Mouse (Mus musculus) layer of hippocampus, postnatal 10 days (tissue): Measurements from ENCODE around the gene Mknk1. TPM values are rescaled to one million over a fixed set of nuclear protein-coding genes. Genes with fewer than 3 reads are reported as not detected.

Experiments used
- DNase-seq, 2 experiments: peaks; one replicate each; pipeline ENCODE4 v3.0.0; 2021; ENCODE audit warnings: low spot score in 2 of 2
- total RNA-seq, 2 experiments: library from RNA; stranded (reverse); gene quantifications; 2 replicates each; pipeline ENCODE4 v1.2.3; 2021

The Mknk1 gene
- total RNA-seq, 2 experiments from 2014 or later, result 40.8 to 43.3 TPM

DNA sequence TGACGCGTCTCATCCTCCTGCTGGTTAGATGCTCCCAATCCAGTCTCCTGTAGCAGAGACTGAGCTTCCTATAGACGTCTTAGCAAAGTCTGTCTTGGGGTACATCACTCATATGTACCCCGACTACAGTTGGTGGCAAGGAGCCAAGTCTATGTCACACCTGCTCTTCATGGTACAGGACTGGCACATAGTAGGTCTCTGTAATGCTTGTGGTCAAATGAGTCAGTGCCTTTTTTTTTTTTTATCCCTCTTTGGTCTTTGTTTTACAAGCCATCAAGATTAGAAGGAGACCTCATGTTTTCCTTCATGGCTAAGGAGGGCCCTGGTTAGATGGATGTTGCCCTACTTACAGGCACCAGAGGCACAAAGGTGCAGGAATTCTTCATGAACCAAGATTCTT, 1.8 kb downstream of the Mknk1 start:
- no peak for DNase-seq

DNA sequence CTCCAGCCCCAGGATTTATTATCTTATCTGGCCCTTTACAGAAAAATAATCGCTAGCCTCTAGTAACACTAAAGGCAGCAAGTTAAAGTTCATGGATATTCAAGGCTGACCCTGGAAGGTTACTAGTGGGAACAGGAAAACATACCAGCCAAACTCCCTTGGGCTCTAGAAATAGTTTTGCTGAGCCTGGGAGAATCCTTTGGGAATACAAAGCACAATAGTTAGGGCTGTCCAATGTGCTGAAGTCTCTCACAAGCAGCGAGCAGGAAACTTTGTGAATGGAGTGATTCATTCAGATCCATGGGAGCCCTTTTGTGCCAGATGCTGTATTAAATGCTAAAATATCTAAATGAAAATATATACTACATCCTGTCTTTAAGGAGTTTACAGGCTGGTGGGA, 7.7 kb downstream of the Mknk1 start:
- DNase-seq, result no peak

DNA sequence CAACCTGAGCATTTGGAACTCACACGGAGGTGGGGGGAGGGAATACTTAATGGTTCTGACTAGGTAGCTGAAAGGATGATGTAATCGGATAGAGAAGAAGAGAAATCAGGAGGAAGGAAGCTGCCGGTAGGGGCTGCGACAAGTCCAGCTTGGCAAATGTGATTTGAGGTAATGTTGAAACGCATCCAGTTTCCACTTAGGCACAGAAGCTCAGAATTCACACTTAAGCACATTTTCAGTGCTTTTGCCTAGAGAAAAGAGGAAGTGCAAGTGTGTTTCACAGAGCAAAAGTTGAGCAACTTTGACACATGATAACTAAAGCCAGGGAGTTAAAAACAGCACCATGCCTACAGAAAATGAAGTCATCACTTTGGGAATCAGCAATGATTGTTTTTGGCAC, 8.4 kb downstream of the Mknk1 start:
- DNase-seq, result no peak

DNA sequence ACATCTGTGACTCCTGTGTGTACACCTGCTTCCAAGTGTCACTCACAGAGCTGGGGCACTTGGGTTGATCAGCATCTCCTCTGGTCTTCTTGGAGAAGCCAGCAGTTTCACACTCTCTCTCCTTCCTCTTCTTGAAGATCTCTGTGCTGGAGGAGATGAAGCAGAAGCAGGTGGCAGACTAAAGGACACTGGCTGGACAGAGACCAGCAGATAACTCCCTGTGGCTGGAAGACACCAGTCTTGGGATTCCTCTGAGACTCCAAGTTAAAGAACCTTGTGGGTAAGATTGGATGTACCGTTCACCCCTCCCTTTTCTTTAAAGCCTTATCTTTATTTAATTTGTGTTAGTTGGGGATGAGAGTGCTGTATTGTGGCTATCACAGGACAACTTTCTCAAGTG, 9.1 kb downstream of the Mknk1 start:
- no peak for DNase-seq

DNA sequence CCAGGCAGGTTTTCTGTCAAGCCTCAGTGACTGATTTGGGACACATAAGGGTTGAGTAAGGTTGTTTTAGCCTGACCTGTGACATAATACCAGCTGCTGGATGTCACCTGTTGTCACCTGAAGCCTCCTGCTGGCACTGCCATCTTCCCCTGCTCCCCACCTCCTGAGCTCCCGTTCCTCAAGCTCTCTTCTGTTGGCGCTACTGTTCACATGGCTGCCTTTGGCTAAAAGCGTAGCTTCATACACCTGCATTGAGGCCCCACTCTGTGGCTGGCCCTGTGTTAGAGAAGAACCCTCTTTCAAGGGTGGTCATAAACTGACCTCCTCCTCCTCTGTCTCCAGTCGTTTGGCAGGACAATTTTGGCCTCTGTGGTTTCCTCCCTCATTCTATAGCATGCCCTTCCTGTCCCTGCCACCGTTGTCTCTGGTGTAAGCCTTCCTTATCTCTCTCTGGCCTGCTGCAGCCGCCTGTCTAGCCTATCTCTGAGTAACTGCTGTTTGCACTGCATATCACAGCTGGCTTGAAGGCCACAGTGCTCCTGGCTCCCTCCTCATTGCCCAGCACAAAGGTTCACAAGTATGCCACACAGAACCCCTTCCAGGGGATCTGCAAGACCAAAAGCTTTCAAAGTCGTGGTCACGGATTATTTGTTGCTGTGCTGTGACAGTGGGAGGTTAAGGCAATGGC, 10.1 kb downstream of the Mknk1 start:
- DNase-seq, result no peak

DNA sequence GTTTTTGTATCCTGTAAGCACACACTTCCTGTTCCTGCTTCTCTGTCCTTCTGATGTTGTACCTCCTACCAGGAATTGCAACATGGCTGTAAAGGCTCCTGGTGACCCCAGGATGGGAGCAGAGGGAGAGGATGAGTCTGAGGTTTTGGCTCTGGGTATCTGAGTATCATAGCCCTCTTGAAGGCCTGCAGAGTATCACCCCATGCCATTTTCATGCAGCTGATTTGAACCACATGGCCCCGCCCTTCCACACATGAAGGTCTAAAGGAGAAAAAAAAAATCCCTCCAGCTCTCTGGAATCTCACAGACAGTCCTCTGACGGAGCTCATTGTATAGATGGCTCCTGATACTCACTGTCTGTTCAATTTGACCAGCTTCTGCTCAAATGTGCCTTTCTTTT, 11.1 kb downstream of the Mknk1 start:
- no peak for DNase-seq

DNA sequence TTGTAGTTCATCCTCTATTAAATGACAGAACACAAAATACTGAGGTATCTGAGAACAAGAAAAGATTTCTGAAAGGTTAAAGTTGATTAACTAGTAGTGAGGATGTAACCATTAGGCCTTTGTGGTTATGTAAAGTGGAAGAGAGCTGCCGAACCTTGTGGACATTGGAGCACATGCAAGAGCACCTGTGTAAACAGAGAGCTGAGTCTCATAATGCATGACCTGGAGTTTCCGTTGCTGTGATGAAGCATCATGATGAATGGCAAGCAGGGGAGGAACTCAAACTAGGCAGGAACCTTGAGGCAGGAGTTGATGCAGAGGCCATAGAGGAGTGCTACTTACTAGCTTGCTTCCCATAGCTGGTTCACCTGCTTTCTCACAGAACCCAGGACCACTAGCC, 11.6 kb downstream of the Mknk1 start:
- DNase-seq, result no peak

DNA sequence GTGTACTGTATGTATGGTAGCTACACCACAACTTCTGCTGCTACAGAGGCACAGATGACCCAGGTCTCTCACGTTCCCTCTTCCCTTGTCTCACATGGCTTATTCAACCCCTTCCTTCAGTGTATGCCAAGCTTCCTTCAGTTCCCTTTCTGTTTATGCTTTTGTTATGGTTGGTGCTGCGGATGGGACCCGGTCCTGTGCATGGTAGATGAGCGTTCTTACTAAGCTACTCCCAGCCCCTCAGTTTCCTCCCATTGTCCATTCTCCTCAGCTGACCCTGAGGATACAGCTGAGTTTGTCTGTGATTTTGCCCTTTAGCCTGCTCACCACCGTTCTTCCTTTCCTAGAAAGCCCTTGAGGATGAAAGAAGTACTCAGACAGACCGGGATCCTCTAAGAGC, 12.6 kb downstream of the Mknk1 start:
- DNase-seq, result no peak

DNA sequence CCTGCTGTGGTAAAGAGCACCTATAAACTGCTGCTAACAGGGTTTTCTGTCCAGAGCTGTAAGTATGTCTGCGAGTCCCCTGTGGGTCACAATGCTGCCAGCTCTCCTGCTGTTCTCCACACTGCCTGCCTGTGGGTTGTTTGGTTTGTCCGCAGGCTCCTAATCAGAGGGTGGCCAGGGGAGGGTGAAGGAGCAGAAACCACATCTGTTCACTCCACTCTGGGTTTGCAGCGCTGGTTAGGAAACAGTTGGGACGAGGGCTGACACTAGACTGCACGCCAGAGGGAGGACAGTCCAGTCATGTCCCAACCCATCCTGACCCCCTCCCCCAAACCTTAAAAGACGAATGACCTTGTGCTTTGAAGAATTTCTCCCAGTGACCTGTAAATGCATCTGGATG, 16.1 kb downstream of the Mknk1 start:
- DNase-seq, result no peak

DNA sequence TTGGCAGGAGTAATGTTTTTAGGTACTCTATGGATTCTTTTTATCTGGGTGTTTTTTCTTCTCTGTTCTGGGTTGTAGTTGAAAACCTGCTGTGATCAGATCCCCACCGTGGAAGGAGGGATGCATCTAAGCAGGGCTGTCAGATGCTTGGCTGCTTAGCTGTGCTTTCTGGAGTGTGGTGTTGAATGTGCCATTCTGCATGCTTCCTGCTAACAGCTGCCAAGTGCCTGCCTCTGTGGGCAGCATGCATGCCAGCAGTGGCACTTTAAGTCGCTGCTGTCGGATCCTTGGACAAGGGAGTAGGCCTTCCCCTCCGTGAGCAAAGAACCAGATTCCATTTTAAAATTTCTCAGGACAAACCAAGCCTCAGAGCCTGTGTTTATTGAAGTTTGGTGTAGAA, 16.6 kb downstream of the Mknk1 start:
- DNase-seq, result no peak

DNA sequence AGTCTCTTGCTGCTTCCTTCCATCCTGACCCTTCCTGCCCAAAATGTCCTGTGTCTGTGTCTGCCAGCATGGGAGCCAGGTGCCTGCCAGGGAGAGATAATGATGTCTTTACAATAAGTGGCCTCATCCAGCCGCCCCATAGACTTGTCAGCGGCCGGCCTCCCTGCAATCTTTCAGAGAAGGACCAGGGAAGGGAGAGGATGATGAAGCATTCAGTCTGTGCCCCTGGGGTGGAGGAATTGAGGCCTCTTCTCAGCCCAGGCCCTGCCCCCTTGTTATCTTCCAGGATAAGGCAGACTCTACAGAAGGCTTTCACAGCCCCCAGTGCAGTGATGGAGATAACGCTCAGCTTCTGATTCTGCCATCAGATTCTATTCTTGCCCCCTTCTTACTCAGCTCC, 17.3 kb downstream of the Mknk1 start:
- DNase-seq, result no peak

DNA sequence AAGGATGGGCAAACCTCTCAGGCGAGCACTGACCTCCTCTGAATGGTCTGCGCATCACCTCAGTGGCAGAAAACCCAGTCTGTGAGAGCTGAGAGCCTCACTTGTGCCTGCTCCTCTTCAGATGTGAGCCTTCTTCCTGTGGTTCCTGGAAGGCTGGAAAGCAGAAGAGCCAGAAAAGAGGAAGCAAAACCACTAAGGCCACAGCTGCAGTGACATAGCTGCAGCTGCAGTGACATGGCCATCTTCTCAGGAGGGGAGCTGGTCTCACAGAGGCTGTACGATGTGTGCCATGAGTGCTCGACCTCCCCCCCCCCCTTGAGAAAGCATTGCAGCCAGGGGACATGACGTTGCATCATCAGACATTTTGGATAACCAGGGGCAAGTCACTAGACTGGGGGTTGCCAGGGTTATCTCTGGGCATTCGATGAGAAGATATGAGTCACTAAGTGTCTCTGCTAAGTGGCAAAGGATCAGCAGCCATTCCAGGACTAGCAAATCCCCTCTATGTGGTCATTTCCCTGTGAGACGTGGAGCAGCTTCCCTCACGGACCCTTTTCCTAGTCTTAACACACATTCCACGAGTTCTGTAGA, 18.4 kb downstream of the Mknk1 start:
- DNase-seq, result no peak

DNA sequence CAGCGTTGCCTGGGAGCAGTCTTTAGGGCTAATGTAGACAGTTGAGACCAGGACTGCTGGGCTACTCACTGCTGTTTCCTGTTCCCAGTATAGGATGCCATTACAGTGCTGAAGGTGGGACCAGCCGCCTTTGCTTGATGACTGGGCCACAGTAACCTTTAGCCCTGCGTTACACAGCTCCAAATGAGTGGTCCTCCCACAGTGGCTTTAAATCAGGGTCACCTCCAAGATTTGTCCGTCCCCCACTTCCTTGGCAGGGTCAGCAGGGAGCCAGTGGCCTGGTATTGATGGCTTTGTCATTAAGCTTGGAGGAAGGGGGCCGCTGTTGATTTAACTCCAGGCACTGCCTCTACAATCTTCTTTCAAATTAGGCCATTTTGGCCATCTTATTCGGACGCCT, 24.4 kb downstream of the Mknk1 start:
- DNase-seq, result no peak

DNA sequence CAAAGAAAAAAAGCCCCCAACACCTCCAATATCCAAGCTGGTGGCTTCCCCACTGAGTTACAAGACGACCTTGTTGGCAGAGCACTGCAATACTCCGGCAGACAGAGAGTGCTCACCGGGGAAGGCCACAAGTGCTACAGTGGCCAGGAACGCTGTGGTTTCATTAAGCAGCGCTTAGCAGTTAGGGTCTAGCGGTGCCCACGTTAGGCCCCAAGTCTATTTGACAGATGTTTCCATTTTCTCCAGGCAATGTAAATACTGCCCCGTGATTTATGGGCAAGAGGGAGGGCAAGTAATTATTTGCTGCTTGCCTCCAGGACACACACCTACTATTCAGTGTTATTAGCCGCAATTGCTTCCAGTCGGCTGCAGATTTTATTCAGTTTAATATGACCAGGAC, 24.9 kb downstream of the Mknk1 start:
- no peak for DNase-seq

DNA sequence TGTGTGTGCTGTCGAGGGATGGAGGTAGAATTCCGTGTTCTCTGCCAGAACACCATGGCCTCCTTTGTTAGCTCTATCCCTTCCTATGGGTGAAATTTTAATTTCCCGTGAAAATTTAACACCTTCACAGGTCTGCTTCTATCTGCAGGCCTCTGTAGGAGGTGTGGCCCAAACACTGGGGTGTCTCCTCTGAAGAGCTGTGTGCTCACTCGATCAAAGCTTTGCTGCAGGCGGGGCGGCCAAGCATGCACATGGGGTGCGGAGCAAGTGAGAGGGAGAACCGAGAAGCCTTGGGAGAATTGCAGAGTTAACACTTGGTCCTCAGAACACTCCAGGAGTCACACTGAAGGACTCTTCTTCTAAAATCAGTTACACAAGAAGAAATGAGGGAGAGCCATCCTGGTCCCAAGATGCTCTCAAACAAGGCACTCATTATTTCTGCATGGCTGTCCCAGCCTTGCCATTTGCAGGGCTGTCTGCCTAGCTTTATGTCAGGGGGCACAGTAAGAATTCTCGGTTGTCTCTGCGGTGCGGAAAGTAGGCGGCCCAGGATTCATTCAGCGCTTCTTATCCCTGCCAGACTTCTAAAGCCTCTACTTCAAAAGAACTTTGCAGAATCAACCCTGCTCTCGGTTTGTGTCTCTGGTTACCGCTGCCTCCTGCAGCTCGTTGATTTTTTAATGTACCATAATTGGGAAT, 30.7 kb downstream of the Mknk1 start:
- no peak for DNase-seq

DNA sequence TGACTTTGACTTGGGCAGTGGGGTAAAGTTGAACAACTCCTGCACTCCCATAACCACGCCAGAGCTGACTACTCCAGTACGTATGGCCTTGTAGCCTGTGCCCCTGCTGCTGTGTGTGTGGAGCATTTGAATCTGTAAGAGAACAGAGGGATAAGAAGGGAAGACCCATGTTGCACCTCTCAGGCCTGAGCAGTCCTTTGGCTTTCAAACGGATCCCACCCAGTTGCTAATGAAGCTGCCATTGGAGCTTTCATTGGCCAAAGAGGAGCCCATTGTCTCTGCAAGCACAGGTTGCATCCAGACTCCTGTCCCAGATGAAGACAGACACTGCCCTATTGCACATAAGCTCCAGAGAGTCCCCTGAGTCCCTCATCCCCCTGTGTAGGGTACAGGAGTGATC, 34.2 kb downstream of the Mknk1 start:
- no peak for DNase-seq

DNA sequence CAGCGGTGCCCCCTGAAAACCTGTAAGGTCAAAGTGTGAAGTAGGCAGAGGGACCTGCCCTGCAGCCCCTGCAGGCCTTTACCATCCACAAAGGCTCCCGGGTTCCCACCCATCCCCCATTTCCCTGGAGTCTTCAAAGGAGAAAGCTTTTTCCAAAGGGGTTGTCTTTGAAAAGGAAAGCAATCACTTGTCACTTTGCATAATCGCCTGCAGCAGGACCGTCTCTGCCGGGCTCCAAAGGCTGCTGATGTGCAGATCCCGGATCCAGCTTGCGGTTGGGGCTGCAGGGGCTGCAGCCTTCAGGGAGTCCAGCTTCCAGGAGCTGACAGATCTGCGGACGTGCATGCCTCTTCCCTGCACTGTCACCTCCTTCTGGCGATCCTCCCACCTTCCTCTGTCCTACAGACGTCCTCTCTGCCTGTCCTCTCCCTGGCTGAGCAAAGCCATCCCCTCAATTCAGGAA, 39.2 kb downstream of the Mknk1 start:
- no peak for DNase-seq

DNA sequence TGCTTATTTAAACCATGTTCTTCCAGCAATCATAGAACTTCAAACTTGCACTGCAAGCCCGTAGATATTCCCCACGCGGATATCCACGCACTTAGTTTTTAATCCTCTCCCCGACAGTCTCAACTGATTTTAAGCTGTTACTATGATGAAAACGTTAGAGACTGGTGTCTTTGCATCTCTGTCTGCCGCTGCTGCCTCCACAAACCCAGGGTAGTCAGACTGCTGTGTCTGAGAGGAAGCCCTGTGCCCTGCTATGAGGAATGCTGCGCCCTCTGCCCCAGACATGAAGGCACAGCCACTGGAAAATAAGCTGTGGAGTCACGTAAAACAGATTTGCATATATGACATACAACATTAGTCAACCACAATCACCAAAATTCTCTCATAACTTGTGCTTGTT, 39.8 kb downstream of the Mknk1 start:
- DNase-seq, result no peak

DNA sequence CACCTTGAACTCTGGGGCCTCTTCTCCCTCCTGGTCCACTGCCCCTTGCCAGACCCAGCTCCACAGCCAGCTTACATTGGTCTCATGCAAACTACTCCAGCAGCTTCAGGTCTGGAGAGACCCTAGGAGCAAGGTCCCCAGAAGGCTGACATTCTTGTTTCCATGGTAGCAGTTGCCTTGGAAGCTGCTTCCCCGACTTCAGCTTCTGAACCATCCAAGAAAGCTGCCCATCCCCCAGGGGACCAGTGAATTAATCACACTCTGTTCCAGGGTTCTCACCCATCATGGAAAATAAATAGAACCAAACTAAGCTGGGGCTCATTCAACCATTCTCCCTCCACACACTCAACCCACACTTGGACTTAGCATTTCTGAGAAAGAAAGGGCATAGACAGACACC, 42.2 kb downstream of the Mknk1 start:
- peak; percentile 30 to 49 for DNase-seq

DNA sequence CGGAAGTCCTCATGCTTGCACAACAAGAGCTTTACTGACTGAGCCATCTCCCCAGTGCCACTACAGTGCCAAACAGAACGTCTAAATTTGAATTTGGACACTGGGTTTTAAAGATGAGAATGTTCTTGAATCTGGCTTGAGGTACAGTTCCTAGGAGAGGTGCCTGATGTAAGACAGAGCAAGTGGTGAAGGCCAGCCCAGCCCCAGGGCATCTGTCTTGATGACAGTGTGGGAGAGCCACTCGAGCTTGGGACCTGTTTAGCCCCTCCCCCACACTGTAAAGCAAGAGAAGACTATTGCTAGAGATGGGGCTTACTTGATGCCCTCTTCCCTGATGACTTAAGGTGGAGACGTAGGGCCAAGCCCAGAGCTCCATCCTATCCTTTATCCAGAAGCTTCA, 43.2 kb downstream of the Mknk1 start:
- no peak for DNase-seq

DNA sequence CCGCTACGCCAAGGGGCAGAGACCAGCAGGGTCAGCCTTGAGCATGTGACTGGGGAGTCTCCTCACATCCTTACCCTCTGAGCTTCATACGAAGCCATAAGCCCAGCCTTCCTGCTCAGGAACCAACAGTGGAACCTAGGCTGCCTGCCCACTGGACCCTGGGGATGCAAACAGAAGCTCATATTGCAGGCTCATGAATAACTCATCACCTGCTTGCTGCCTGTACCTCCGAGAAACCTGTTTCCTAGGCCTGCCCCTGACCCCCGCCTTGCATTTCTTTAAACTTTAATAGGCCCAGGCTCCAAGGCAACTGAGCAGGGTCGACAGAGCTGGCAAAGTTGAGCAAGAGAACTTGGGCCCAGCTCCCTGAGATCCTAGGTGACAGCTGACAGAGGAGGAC, 45.0 kb downstream of the Mknk1 start, which contains the start of gene Kncn:
Gene Kncn (plus strand): TSS at position 379 of the 400 bp plus-strand sequence.
- no peak for DNase-seq

DNA sequence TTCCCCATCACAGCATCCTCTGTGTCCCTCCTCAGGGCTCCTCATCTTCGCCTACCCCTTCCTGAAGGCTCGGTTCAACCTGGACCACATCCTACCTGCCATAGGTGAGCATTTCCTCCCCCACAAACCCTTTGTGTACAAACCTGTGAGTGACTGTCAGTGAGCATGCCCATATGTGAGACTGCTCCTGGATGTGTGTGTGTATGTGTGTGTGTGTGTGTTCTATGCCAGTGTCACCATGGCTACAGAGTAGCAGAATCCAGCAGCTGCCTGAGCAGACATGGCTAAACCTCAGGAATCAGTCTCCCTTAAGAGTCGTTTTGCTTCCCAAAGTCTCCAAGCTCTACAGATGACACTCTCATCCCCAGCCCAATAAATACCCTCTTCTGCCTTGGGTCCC, 46.8 kb downstream of the Mknk1 start:
- peak in 1 of 2 experiments; percentile 37 for DNase-seq

DNA sequence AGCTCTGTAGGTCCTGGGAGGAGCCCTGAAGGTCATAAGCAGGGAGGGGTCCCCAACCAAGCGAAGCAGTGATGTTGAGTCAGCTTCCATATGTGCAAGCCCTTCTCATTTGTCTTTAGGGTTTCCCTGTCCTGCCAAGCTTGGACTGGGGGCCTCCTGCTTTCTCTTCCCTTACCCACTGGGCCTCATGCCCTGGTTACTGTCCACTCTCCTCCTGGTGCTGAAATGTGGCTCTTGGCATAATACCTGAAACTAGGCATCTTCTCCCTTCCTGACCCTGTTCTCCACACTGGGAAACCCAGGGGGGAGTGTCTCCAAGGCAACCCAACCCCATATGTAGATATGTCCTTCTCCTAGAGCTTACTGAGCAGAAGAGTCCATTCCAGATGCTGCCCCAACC, 47.9 kb downstream of the Mknk1 start:
- no peak for DNase-seq
